Mouse (Mus musculus) fat pad, adult 2 months (tissue): ENCODE measurements around the gene Prss38.

Source experiments
- DNase-seq: peaks from one replicate; pipeline ENCODE4 v3.0.0-alpha.2; 2011; ENCODE audit warnings: low read depth, low spot score; ENCODE audit errors: extremely low read depth

Prss38 gene

DNA sequence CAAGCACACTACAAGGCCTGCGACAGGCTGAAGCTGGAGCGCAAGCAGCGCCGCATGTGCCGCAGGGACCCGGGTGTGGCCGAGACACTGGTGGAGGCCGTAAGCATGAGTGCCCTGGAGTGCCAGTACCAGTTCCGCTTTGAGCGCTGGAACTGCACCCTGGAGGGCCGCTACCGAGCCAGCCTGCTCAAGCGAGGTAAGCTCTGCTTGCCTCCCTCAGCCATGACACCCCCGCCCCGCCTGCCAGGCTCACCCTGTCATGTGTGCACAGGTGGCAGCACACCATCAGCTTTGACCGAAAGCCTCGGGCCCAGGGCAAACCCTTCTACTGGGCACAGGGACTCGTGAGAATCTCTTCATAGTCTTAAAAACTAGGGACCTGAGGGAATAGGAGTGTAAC is 47.8 kb downstream of the Prss38 start:
- no peak for DNase-seq

DNA sequence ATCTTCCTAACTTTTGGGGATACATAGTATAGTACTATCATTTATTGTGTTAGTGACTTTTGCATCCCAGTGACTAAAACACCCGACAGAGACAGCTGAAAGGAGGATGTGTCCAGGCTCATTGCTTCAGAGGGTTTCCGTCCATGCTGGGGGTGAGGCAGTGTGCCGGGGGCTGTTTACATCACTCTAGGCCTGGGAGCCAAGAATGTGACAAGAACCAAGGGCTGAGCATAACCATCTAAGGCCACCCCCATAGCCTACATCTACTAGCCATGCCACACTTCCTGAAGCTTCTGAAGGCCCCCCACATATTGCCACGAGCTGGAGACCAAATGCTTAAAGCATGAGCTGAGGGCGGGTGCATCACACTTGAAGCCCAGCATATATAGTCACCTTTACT is 50.7 kb downstream of the Prss38 start:
- DNase-seq = no peak

DNA sequence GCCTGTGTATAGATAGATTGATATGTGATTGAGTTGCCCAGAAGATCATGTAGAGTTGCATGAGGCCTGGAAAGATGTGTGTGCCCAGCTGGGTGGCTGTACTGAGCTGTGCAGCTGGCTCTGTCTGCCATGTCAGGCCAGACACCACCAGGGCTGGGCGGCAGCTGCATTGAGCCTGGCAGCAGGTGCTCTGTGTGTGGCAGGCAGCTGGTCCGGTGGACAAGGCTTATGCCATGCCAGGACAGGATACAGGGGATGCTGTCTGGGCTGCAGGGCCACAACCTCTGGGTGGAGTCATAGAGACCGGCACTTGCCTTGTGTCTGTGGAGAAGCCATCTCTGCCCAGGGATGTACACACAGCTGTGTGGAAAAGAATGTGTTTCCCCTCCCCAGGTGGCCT is 52.5 kb downstream of the Prss38 start:
- DNase-seq = no peak
